Mouse (Mus musculus) stomach, embryonic 16.5 days (tissue): ENCODE data around the gene Mex3a. TPM values are rescaled to one million over a fixed set of nuclear protein-coding genes. Genes with fewer than 3 reads are reported as not detected.

ENCODE experiments used
- ATAC-seq: fragments of 200-750 bp; cut with Nextera tagmentation; 2 replicates; pipeline ENCODE4 v1.8.0; 2017; ENCODE audit warnings: moderate number of reproducible peaks, moderate TSS enrichment; ENCODE audit not compliant: insufficient read depth, low FRiP score
- H3K27ac ChIP-seq: fragments of 300-500 bp; sonication (generic); 2 replicates; pipeline ENCODE4 v1.5.1; 2014; ENCODE audit warnings: low read length
- H3K27me3 ChIP-seq: fragments of 300-500 bp; sonication (generic); 2 replicates; pipeline ENCODE4 v1.6.1; 2014; ENCODE audit warnings: low read length, control low read depth, mixed read lengths; ENCODE audit not compliant: control insufficient read depth, insufficient read depth
- H3K36me3 ChIP-seq: fragments of 300-500 bp; sonication (generic); 2 replicates; pipeline ENCODE4 v1.6.1; 2014; ENCODE audit warnings: low read length; ENCODE audit not compliant: control insufficient read depth, insufficient read depth
- H3K4me1 ChIP-seq: fragments of 300-500 bp; sonication (generic); 2 replicates; pipeline ENCODE4 v1.6.1; 2014; ENCODE audit warnings: low read length, control low read depth, mixed read lengths; ENCODE audit not compliant: control insufficient read depth, insufficient read depth
- H3K4me2 ChIP-seq: fragments of 300-500 bp; sonication (generic); 2 replicates; pipeline ENCODE4 v1.6.1; 2014; ENCODE audit warnings: low read depth, low read length, mixed read lengths
- H3K4me3 ChIP-seq: fragments of 300-500 bp; sonication (generic); replicated peaks from 2 replicates; pipeline ENCODE4 v1.5.1; 2014; ENCODE audit warnings: mild to moderate bottlenecking, low read length
- H3K9ac ChIP-seq: fragments of 300-500 bp; sonication (generic); 2 replicates; pipeline ENCODE4 v1.6.1; 2014; ENCODE audit warnings: low read length
- H3K9me3 ChIP-seq: fragments of 300-500 bp; sonication (generic); replicated peaks from 2 replicates; pipeline ENCODE4 v1.6.1; 2016; ENCODE audit warnings: low read length, control low read depth; ENCODE audit not compliant: control insufficient read depth
- WGBS: fragments of 180-500 bp; shearing (Covaris S2); extraction: QIAGEN DNeasy Blood & Tissue Kit; methylation state at CpG from one replicate; pipeline ENCODE4 v1.1.7; 2014; 5-methylcytosine and 5-hydroxymethylcytosine counted together
- polyA plus RNA-seq: library from polyadenylated mRNA; unstranded; fragments of >200 nt; fragmentation: Nextera tagmentation; extraction: Ambion mirVana; gene quantifications from 2 replicates; pipeline ENCODE4 v1.2.1, GENCODE M21; 2015

Mex3a gene
- polyA plus RNA-seq: 9.9 and 11.4 TPM in 2 replicates

DNA sequence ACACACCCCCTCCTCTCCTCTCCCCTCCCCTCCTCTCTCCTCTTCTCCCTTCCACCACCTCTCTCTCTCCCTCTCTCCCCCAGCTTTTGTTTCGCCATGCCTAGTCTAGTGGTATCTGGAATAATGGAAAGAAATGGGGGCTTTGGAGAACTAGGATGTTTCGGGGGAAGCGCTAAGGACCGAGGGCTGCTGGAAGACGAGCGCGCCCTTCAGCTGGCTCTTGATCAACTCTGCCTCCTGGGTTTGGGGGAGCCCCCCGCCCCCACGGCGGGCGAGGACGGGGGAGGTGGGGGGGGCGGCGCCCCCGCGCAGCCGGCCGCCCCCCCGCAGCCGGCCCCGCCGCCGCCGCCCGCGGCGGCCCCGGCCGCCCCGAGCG is at the start of gene Mex3a:
Mex3a (plus strand) TSS at position 97 of the 376 bp plus-strand sequence.
- H3K9me3 ChIP-seq: no peaks in the 10 kb centered on the region
- peak within 1 kb of the TSS; percentile 97 for H3K9ac ChIP-seq
- peak within 1 kb of the TSS; percentile 67 for H3K4me3 ChIP-seq
- under 1% methylated on average over 30 of the region's 31 CpGs for WGBS
- H3K4me1 ChIP-seq: peaks cover 64% of the 10 kb centered on the region
- no peak for ATAC-seq
- H3K4me2 ChIP-seq: peak within 1 kb of the TSS; percentile 79
- H3K27ac ChIP-seq: peak within 1 kb of the TSS; percentile 87
- H3K36me3 ChIP-seq: peaks cover 9% of the 10 kb centered on the region; the same call in 1 of the 2 replicates
- H3K27me3 ChIP-seq: no peaks in the 10 kb centered on the region

DNA sequence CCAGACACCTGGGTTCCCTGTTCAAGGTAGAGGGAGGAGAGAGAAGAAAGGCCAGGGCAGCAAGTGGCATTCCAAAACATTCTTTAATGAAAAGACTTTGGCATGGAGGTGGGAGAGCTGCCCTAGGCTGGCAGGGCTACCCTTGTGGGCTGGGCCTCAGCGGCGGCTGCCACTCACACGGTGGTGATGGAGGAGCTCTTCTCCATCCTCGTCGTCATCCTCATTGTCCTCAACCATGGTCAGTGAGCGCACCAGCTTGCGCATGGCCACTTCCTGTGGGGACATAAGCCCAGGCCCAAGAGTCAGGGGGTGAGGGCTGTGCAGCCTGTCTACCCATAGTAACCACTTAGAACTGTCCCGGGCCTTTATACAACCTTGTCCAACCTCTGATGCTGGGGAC is 49.1 kb upstream of the Mex3a start:
- H3K36me3 ChIP-seq: peaks cover 29% of the 10 kb centered on the region
- H3K27me3 ChIP-seq: no peaks in the 10 kb centered on the region
- H3K4me2 ChIP-seq: no peak overlapping the region
- peaks cover 2% of the 10 kb centered on the region for H3K4me1 ChIP-seq
- no peak overlapping the region for H3K9ac ChIP-seq
- H3K27ac ChIP-seq: no peak overlapping the region
- H3K4me3 ChIP-seq: no peak overlapping the region
- ATAC-seq: 0 out of 2 replicates have a peak, but pooled peaks have one; percentile 23
- WGBS: 79% methylated on average over 8 of the region's 8 CpGs
- no peaks in the 10 kb centered on the region for H3K9me3 ChIP-seq

DNA sequence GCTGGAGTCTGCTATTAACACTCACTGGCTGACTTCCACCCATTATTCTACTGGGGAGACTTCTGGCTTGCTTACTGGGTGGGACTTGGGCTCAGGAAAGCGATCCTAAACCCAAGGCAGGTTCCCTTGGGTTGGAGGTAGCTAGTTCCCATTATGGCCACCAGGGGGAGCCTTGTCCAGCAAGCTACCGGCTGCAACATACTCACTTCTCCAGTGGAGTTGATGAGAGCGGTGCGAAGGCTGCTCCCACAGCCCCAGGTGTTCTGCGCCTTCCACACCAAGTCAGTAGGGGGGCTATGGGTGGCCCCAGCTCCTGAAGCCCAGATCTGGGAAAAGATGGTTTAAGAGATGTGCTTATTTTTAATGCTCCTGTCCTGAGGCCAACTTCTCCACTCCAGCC is 48.6 kb upstream of the Mex3a start:
- 7% methylated on average over 5 of the region's 5 CpGs for WGBS
- H3K4me1 ChIP-seq: peaks cover 7% of the 10 kb centered on the region
- no peak overlapping the region for H3K4me2 ChIP-seq
- no peaks in the 10 kb centered on the region for H3K9me3 ChIP-seq
- peaks cover 29% of the 10 kb centered on the region for H3K36me3 ChIP-seq
- H3K9ac ChIP-seq: no peak overlapping the region
- no peak for ATAC-seq
- no peaks in the 10 kb centered on the region for H3K27me3 ChIP-seq
- H3K4me3 ChIP-seq: no peak overlapping the region
- no peak overlapping the region for H3K27ac ChIP-seq

DNA sequence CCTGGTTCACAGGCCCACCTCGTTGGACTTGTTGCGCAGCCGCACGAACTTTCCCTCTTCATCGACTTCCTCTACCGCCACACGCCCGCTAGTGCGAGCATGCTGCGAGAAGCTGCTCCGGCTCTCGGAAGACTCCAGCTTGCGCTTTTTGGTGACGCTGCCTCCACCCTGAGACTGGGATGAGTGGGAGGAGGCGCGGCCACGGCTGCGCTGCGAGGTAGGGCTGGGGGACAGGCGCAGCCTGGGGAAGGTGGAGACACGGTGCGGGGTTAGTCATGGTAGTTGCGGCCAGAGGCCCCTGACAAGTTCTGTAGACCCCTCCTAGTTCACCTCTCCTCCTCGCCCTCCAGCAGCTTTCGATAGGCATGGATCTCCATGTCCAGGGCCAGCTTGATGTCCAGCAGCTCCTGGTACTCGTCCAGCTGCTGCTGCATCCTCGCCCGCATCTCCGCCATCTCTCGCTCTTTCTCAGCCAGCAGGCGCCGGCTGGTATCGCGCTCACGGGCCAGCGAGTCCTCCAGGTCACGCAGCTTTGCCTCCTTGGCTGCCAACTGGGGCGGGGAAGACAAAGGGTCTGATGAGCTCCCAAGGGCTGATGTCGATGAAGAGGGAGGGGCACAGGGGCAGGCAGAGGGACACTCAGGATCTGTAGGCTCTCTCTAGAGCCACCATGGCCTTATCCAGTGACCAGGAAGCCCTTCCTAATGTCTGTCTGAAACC is 47.4 kb upstream of the Mex3a start:
- WGBS: 36% methylated on average over 39 of the region's 39 CpGs
- Histone ChIP-seq H3K27ac (no peak overlapping the region), H3K4me2 (no peak overlapping the region), H3K4me3 (no peak overlapping the region), H3K27me3 (no peaks in the 10 kb centered on the region), H3K36me3 (peaks cover 29% of the 10 kb centered on the region), H3K9me3 (no peaks in the 10 kb centered on the region), H3K9ac (0 out of 2 replicates have a peak overlapping the region, but pooled peaks have one; percentile 8), H3K4me1 (peaks cover 18% of the 10 kb centered on the region)
- no peak for ATAC-seq

DNA sequence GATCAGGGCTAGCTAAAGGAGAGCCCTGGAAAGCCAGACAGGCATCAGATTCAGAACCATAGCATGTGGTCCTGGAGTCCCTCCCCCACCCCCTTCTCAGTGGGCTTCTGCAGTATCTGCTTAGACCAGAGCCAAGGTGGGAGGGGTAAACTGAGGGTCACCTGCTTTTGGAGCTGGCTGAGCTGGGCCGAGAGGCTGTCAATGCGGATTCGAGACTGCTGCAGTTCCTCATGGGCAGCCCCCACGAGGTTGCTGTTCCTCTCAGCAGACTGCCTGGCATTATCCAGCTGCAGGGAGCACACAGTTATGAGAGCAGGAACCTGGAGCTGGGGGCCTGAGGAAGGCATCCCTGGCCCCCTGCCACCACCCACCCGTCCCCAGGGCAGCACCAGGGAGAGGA is 46.2 kb upstream of the Mex3a start:
- Histone ChIP-seq H3K9me3 (no peaks in the 10 kb centered on the region), H3K4me2 (no peak overlapping the region), H3K9ac (no peak overlapping the region), H3K36me3 (peaks cover 29% of the 10 kb centered on the region), H3K4me3 (no peak overlapping the region), H3K4me1 (peaks cover 31% of the 10 kb centered on the region), H3K27ac (no peak overlapping the region), H3K27me3 (no peaks in the 10 kb centered on the region)
- no peak for ATAC-seq
- WGBS: 65% methylated on average over 5 of the region's 5 CpGs

DNA sequence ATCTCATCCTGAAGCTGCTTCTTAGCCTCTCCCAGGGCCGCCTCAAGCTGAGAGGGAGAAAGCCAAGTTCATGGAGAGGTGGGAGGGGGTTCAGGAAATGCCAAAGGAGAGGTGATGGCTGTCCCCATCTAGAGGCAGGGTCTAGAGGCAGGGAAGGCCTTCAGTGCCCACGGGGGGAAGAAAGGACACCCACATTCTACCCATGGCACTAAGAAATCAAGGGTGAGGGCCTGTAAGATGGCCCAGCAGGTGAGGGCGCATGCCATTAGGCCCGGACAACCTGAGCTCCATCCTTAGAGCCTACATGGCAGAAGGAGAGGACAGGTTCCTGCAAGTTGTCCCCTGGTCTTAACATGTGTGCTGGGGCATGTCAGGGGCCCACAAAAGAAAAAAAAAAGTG is 45.3 kb upstream of the Mex3a start:
- H3K4me2 ChIP-seq: no peak overlapping the region
- no peaks in the 10 kb centered on the region for H3K27me3 ChIP-seq
- no peak overlapping the region for H3K27ac ChIP-seq
- no peak overlapping the region for H3K4me3 ChIP-seq
- peaks cover 34% of the 10 kb centered on the region for H3K4me1 ChIP-seq
- ATAC-seq: no peak
- peaks cover 29% of the 10 kb centered on the region for H3K36me3 ChIP-seq
- 76% methylated on average over 4 of the region's 4 CpGs for WGBS
- no peaks in the 10 kb centered on the region for H3K9me3 ChIP-seq
- no peak overlapping the region for H3K9ac ChIP-seq

DNA sequence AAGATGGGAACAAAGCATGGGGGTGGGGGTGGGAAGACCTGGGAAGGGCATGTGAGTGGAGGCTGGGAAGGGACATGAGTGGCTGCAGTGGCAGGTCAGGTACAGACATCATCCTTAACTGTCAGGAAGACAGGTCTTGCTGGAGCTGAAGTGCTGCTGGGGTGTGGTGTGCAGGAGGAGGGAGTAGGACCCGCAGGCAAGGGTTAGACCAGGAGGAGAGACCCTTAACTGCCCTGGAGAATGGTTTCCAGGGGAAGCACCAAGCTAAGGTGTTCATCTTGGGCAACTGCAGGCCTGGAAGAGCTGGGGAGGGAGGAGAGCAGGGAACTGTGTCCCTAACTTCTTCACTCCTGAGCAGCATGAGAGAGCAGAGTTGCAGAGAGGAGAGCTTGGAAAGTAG is 44.8 kb upstream of the Mex3a start:
- ATAC-seq: no peak
- H3K36me3 ChIP-seq: peaks cover 24% of the 10 kb centered on the region
- H3K27me3 ChIP-seq: no peaks in the 10 kb centered on the region
- H3K27ac ChIP-seq: no peak overlapping the region
- H3K4me3 ChIP-seq: no peak overlapping the region
- H3K4me1 ChIP-seq: peaks cover 36% of the 10 kb centered on the region
- no peak overlapping the region for H3K4me2 ChIP-seq
- no peak overlapping the region for H3K9ac ChIP-seq
- H3K9me3 ChIP-seq: no peaks in the 10 kb centered on the region
- 76% methylated on average over 1 of the region's 1 CpGs for WGBS

DNA sequence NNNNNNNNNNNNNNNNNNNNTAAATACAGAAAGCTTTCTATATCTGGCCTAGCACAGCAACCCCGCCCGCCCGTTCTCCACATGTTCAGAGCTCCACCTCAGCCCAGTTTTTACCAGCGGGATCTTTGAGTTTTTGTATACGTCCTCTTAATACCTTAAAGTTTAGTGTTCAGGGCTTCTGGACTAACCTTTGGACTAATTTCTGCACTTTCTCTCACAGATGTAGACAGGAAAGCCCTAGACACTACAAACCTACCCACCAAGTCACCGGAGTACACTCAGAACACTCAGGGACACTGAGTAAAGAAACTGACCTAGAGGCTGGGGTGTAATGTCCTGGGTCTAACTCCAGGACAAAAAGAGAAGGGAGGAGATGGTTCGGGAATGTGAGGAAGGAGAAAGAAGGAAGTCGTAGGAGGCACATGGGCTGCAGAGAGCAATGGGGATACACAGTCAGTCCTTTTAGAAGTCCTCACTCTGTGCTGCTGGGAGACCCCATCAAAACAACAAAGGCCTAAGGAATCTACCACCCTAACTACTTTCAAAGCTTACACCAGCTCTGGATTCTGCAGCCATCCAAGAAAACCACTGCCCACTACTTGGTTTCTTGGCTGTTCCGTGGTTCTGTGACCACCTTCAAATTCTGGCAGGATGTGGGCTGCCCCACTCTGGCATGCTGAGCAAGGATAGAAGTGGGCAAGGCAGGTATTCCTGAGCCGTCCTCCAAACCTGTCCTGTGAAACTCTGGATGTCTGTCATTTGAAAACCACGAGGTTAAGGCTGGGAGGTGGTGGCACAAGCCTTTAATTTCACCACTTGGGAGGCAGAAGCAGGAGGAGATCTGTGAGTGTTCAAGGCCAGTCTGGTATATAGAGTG is 38.3 kb upstream of the Mex3a start:
- peak overlapping the region; percentile 88 for H3K4me2 ChIP-seq
- peak overlapping the region; percentile 51 for H3K4me3 ChIP-seq
- H3K27ac ChIP-seq: peak overlapping the region; percentile 99
- no peak for ATAC-seq
- H3K9ac ChIP-seq: peak overlapping the region; percentile 80
- peaks cover 70% of the 10 kb centered on the region for H3K4me1 ChIP-seq
- H3K9me3 ChIP-seq: no peaks in the 10 kb centered on the region
- WGBS: 57% methylated on average over 11 of the region's 11 CpGs
- H3K36me3 ChIP-seq: no peaks in the 10 kb centered on the region
- H3K27me3 ChIP-seq: no peaks in the 10 kb centered on the region
